Mouse (Mus musculus) heart, adult 9 months (tissue): ENCODE data around the gene Chrnb2.

ENCODE experiments used
- DNase-seq, 2 experiments: peaks; one replicate each; pipeline ENCODE4 v3.0.0; 2022; ENCODE audit warnings: low spot score in 2 of 2

The Chrnb2 gene

GRCm38 (mm10) chr3:89776001-89776400 lies 11.6 kb upstream of the Chrnb2 start:
- no peak for DNase-seq

- no peak for DNase-seq
These were observed 10.0 kb upstream of the Chrnb2 start for GRCm38 (mm10) chr3:89774236-89774960.

GRCm38 (mm10) chr3:89773740-89774211 lies 9.3 kb upstream of the Chrnb2 start:
- peak; percentile 37 to 58 for DNase-seq

GRCm38 (mm10) chr3:89772968-89773709 lies 8.7 kb upstream of the Chrnb2 start, which contains the start of gene Ube2q1:
Gene Ube2q1 (plus strand): TSS chr3:89773616.
- peak; percentile 97 to 98 for DNase-seq

- peak; percentile 75 to 82 for DNase-seq
These were observed 8.1 kb upstream of the Chrnb2 start for GRCm38 (mm10) chr3:89772588-89772967.

- no peak for DNase-seq
These were observed 6.1 kb upstream of the Chrnb2 start for GRCm38 (mm10) chr3:89770425-89771002.

- DNase-seq: no peak
These were observed 5.2 kb upstream of the Chrnb2 start for GRCm38 (mm10) chr3:89769584-89769983.

- no peak for DNase-seq
These were observed 4.6 kb downstream of the Chrnb2 start for GRCm38 (mm10) chr3:89759786-89760185.

- DNase-seq: no peak
These were observed 6.6 kb downstream of the Chrnb2 start for GRCm38 (mm10) chr3:89757851-89758250.

- no peak for DNase-seq
These were observed 9.1 kb downstream of the Chrnb2 start for GRCm38 (mm10) chr3:89755283-89755682.

GRCm38 (mm10) chr3:89752307-89752706 lies 12.1 kb downstream of the Chrnb2 start:
- DNase-seq: no peak

GRCm38 (mm10) chr3:89738509-89738908 lies 25.9 kb downstream of the Chrnb2 start:
- DNase-seq: no peak

GRCm38 (mm10) chr3:89732091-89732490 lies 32.3 kb downstream of the Chrnb2 start:
- no peak for DNase-seq

- DNase-seq: peak; percentile 90 to 91
These were observed 33.8 kb downstream of the Chrnb2 start for GRCm38 (mm10) chr3:89730350-89731331.

- no peak for DNase-seq
These were observed 35.6 kb downstream of the Chrnb2 start for GRCm38 (mm10) chr3:89728848-89729247.

GRCm38 (mm10) chr3:89727028-89727427 lies 37.4 kb downstream of the Chrnb2 start:
- peak in 1 of 2 experiments; percentile 22 for DNase-seq

- no peak for DNase-seq
These were observed 40.9 kb downstream of the Chrnb2 start for GRCm38 (mm10) chr3:89723400-89724084.

- DNase-seq: no peak
These were observed 42.4 kb downstream of the Chrnb2 start for GRCm38 (mm10) chr3:89722032-89722431.

- DNase-seq: peak in 1 of 2 experiments; percentile 8
These were observed 48.5 kb downstream of the Chrnb2 start for GRCm38 (mm10) chr3:89715967-89716256.

GRCm38 (mm10) chr3:89715207-89715966 lies 49.0 kb downstream of the Chrnb2 start:
- DNase-seq: peak; percentile 14 to 18
